Mouse (Mus musculus) liver, adult 2 months (tissue): ENCODE measurements at regions not wholly inside any gene's neighbourhood (a gene's known extent, or its start where the extent isn't known, plus 50 kb on each side); places are given as distances from the start of the nearest gene placed in this dataset.

Experiments
- CTCF ChIP-seq: fragments of 200-500 bp; IDR thresholded peaks from 2 replicates; pipeline ENCODE4 v1.5.1; 2011; ENCODE audit warnings: low read depth, low read length, control low read depth
- POLR2A ChIP-seq: fragments of 200-500 bp; IDR thresholded peaks from 2 replicates; pipeline ENCODE4 v1.6.1; 2011; ENCODE audit warnings: low read length, control low read depth; ENCODE audit not compliant: insufficient read depth; ENCODE audit errors: extremely low read depth

DNA sequence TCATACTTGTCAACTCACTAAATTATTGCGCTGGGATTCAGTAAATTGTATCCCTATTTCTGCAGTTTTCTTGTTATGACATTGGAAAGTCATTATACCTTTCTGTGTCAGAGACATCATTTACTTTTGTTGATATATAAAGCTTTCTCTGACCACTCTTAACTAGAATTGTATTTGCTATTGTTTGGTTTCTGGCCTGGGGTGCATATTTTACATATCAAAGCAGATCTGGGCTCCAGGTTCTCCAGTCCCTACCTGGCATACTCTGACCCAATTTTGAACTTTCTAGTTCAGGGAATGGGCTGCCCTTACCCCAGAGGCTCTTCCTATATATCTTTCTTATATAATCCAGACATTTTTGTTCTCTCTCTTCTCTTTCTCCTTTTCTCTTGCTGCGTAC, 195.8 kb upstream of the Tmeff2 start:
- TF ChIP-seq CTCF (no peak), POLR2A (no peak)
